Mouse (Mus musculus) kidney, postnatal 25 days (tissue): Measurements from ENCODE around the gene Hoxc10.

Experiments used
- DNase-seq, 2 experiments: peaks; one replicate each; pipeline ENCODE4 v3.0.0; 2021; ENCODE audit warnings: mixed read lengths in 2 of 2

Hoxc10 gene

GRCm38 (mm10) chr15:102966776-102967311 lies at the start of gene Hoxc10:
Gene Hoxc10, plus strand, starts transcription at chr15:102966796.
- DNase-seq: peak in 1 of 2 experiments; percentile 68

DNA sequence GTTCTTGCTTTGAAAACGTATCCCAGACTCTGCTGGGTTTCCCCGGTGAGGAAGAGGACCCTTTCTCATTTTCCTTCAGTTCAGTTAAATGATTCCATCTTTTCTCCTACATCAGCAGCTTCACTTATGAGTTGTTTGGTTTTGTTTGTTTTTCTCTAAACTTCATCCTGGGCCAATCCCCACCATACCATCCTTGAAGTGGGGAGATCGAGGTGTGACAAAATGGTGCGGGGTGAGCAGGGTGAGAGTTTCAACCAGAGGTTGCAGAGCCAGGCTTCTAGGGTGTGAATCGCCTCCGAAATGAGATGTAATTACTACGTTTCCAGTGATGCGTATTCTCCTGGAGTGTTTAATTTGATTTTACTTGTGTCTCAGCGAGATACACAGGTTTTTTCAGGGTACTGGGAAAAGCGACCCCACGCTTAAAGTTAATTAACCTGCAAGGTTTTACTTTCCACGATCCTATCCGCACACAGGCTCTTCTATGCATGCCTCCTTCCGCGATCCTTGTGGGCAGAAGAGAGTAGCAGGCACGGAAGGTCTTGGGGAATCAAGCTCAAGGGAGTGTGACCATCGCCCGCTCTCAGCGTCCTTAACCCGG lies 48.5 kb upstream of the Hoxc10 start:
- no peak for DNase-seq

DNA sequence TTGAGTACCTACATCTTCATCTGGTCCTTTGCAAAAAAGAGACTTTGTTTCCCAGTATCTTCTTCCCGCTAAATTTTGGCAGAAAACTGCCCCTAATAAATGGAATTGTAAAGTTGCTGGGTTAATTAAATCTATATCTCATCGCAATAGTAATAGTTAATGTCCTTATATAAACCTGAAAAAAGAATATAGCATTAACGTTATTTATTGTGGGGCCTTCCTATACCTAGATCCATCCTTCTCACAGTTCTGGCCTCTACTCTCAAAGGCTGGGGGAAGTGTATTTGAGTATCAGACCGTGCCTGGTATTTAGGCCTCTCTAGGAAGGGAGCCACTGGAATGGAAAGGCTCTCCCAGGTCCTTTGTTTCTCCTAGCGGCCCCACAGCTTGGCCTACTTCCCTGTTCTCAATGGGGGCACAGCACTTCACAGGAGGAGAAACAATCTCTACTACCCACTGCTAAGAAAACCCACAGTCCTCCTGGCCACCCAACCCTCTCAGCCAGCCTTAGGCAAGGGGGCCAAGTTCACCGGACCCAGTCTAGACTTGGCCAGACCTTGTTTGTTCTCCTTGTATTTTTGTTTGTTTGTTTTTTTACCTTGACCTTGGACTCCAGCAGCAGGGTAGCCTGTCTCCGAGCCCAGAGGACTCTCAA lies 47.9 kb upstream of the Hoxc10 start:
- no peak for DNase-seq

DNA sequence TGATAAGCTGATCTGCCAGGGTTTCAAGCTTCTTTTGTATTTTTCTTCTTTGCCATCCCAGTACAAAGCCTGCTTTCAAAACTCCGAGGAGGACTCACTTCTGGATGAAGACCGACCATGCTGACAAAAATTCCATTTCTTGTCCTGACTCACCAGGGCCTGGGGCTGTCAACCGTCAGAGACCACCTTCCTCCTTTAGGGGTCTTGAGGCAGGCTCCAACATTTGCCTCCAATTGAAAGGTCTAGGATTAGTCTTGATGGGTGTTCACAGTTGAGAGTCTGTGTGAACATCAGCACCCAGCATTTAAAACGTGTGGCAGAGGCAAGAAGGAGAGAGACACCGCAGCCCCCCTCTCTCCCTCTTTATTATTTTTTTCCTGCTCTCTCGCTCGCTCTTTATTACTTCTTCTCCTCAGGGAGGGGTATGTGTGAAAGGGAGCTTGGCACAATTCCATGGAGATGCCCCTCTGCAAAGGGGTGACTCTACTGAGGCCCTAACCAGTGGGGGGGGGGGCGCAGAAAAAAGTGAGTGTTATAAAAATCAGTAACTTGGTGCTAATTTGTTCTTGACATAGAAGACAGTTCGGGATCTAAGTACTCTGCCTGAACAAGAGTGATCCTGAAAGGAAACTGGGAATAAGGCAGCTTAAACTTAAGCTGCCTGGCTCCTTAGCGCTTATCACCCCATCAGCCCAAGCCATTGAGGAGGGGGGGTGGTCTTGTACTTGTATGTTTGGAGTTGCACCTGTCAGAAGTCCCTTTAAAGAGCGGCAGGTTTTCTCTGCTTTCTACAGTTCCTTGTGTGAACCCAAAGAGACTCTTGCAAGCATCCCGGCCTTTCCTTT lies 47.0 kb upstream of the Hoxc10 start:
- no peak for DNase-seq

- DNase-seq: peak; percentile 70 to 76
These were observed 46.0 kb upstream of the Hoxc10 start for GRCm38 (mm10) chr15:102920619-102921018.

GRCm38 (mm10) chr15:102921053-102922011 lies 45.3 kb upstream of the Hoxc10 start, which contains the start of gene Hoxc13:
Gene Hoxc13, plus strand, starts transcription at chr15:102921103.
- DNase-seq: no peak

- DNase-seq: peak in 1 of 2 experiments; percentile 23
These were observed 44.6 kb upstream of the Hoxc10 start for GRCm38 (mm10) chr15:102922012-102922362.

GRCm38 (mm10) chr15:102922636-102923500 lies 43.7 kb upstream of the Hoxc10 start:
- DNase-seq: no peak

DNA sequence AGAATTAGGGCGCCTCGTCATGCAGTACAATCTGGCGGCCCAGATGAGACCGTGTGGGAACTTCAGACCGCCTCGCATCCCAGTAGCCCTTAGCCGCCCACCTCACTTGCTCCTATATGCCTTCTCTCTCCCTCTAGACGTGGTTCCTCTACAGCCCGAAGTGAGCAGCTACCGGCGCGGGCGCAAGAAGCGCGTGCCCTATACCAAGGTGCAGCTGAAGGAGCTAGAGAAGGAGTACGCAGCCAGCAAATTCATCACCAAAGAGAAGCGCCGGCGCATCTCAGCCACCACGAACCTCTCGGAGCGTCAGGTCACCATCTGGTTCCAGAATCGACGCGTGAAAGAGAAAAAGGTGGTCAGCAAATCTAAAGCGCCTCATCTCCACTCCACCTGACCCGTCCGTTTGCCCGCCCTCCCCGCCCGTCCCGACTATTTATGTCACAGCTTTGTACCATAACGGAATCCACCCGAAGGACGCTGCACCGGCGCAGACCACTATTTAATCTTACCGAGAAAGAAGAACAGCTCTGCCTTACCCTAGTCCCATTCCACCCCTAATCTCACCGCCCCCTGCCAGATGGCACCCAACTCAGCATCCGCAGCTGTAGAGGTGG lies 39.5 kb upstream of the Hoxc10 start:
- no peak for DNase-seq

- DNase-seq: no peak
These were observed 34.8 kb upstream of the Hoxc10 start for GRCm38 (mm10) chr15:102931706-102932358.

DNA sequence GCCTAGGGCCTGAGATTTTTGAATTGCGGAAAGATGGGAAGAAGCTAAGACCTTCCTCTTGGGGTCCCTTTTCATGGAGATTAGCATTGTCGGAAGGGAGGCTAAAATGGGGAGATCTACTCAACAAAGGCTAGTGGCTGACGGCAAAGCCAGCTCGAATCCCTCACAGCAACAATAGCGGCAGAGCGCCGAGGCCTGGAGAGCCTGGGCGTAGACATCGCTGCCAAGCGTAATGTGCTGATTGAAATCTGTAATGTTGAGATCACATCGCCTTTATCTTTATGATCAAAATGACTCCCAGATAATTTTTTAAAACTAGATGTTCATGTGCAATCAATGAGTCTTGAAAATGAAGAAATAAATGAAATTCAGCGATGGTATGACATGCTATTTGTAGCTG lies 32.2 kb upstream of the Hoxc10 start:
- DNase-seq: peak in 1 of 2 experiments; percentile 19

- DNase-seq: peak in 1 of 2 experiments; percentile 10
These were observed 31.7 kb upstream of the Hoxc10 start for GRCm38 (mm10) chr15:102934897-102935296.

DNA sequence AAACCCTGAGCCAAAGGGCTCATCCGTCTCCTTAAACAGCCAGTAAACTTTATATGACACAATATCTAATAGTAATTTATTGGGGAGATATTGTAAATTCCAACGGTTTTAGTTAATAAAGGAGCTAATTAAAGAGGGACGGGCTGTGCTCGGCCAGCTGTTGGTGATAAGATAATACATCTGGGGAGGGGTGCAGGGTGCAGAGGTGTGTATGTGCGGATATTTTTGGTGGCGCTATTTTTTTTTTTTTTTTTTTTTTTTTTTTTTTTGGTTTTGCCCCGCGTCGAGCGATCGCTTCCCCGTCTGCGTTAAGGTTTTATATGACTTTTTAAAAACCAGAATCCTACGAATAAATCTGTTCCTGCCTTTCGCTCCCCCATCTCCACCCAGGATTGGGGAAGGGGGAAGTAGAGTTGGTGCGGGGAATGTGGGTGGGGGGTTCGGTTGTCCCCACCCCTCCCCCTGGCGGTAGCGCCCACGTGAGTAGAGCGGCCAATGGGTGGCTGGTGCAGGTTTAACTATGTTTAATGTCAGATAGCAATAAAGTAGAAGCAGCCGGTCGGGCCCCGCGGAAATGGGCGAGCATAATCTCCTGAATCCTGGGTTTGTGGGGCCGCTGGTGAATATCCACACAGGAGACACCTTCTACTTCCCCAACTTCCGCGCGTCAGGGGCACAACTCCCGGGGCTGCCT lies 30.2 kb upstream of the Hoxc10 start, which contains the start of gene Hoxc12:
Hoxc12 (plus strand) TSS at position 479 of the 694 bp plus-strand sequence.
- DNase-seq: no peak

- no peak for DNase-seq
These were observed 29.4 kb upstream of the Hoxc10 start for GRCm38 (mm10) chr15:102937036-102937666.

DNA sequence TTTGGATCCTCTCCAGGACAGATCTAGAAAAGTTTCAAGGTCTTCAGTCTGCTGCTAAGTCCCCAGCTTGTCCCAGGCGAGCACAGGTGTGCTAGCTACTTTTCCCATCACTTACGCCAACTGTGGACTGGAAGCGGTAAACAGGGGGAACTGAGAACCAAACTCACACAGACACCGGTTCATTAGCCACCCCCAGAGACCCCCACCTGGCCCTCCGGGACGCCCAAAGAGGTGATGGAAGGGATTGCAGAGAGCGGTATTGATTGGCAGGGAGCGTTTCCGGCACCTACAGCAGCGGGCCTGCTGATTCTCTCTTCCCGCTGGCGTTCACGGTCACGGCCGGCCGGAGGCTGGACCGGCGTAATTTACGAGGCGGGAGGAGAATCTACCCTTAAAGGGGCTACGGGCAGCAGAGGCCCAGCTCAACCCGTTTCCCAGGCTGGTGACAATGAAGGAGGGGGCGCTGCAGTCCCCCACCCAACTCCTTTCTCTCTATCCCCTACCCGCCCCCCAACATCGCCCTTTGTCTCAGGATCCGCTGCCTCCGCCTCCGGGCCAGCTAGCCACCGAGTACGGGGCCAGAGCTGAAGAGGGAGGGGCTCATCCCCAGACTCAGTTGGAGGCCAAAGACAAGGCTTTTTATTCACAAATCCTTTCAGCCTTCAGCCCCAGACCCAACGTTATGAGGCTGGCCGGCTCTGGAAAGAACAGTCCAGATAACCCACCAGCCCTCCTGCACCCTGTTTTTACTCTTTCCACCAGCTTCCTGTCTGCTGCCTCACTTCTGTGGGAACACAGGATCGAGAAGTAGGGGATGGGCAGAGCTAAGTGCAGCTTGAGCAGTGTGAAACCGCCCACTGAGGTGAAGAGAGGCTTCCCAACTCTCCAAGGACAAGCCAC lies 27.1 kb upstream of the Hoxc10 start:
- DNase-seq: peak in 1 of 2 experiments; percentile 27

DNA sequence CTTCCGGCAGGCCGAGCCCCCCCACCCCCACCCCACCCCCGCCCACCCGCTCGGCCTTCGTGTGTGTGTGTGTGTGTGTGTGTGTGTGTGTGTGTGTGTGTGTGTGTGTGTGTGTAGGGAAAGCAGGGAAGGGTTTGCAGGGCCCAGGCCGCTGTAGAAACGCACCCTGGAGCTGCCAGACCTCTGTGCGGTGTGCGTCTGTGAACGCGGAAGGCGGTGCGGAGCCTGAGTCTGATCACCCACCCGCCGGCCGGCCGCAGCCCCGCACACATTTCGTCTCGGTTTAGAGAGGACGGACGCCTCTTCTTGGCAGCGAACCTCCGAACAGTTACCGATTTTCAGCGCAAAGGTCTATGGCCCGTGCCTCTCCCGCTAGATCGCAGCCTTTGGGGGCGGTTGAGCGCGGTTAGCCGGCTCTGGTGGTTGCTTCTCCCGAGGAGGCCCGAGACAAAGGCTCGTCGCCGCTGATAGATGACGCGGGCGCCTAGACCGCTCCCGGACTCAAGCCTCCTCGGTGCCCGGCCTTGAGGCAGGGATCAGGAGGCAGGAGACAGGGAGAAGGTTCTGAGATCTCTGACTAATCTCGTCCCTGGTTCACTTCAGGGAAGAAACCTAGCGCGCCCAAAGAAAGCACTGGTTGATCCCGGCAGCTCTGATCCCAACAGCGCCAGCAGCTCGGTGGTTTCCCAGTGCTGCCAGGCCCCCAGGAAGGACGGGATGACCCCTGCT lies 23.7 kb upstream of the Hoxc10 start:
- peak in 1 of 2 experiments; percentile 42 for DNase-seq

DNA sequence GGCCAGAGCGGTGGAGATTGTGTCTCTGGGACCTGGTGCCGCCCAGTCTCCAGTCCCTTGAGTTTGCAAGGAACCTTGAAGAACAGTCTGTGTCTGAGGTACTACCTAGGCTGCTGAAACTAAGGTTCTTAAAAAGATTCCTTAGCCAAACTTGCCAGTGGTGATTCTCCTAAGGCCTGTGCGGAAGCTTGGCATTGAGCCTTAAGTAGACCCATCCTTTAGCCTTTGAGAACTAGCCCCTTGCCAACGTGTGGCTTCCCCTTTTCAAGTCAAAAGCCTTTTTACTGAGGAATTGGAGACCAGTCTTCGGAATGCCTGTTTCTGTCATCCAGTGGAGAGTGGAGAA lies 23.2 kb upstream of the Hoxc10 start:
- DNase-seq: no peak
